Mouse (Mus musculus) G1E (cell line): ENCODE results near the gene Fam83f.

Experiments
- GATA1 ChIP-seq: IDR thresholded peaks from 2 replicates; pipeline ENCODE4 v1.6.1; 2012; ENCODE audit warnings: borderline replicate concordance, low read length, inconsistent platforms, mixed read lengths
- POLR2AphosphoS5 ChIP-seq: IDR thresholded peaks from 2 replicates; pipeline ENCODE4 v1.6.1; 2012; ENCODE audit warnings: low read depth, low read length, inconsistent platforms; ENCODE audit not compliant: insufficient replicate concordance

- no peak for TF ChIP-seq GATA1
- no peak for TF ChIP-seq POLR2AphosphoS5
Measured at GRCm38 (mm10) chr15:80639874-80640273, 31.8 kb upstream of the Fam83f start.
